Mouse (Mus musculus) cerebellum, adult 11 months (tissue): Measurements from ENCODE around the gene 2700081O15Rik.
A peak's percentile ranks its signal among the peaks of the same experiment; 100 is the strongest.

Source experiments
- DNase-seq: peaks from one replicate; pipeline ENCODE4 v3.0.0; 2022

The 2700081O15Rik gene

GRCm38 (mm10) chr19:7420841-7421601 is 3.6 kb downstream of the 2700081O15Rik start:
- DNase-seq, result peak; percentile 19

GRCm38 (mm10) chr19:7421602-7422591 is 4.5 kb downstream of the 2700081O15Rik start:
- DNase-seq, result peak; percentile 62

- no peak for DNase-seq
Measured at GRCm38 (mm10) chr19:7422656-7423027, 5.2 kb downstream of the 2700081O15Rik start.

DNA sequence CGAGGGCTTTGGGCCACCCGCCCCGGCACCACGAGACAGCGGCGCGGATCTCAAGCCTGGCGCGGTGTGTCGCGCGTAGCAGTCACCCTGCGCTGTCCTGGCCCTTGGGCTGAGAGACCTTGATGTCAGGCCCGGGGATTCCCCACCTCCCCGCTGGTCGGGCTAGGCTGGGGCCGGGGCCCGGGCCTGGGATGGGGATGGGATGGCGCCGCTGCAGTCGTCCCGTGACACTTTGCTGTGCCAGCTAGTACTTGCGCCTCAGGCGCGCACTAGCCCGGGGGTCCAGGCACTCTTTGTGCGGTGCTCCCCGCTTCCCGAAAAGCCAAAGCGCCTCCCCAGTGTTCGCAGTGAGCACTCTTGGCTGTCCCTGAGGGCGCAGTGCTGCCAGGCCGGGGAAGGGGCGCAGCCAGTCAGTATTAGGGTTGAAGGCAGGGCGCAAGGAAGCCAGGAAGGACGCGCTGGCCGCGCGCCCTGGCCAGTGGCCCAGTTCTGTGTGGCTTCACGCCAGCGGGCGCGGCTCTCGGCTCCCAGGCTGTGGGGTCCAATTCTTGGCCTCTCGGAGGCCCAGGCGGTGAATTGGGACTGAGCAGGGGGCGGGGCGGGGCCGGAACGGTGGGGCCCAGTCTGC is 5.7 kb downstream of the 2700081O15Rik start:
- DNase-seq, result peak; percentile 77

DNA sequence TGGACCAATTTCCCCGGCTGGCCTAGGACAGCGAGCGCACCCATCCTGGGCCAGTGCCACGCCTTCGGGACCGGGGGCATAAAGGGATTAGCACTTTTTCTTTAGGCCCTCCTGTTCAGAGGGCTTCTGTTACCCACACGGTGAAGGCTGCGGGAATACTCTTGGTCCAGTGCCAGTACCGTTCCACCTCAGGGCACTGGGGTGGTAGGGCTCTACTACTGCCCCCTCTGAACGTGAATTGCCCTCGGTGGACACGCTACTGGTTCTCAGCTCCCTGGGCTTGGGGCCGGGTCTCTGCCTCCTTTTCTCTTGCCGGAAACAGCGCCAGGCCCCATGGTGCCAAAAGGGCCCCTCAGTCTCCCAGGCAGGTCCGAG is 6.2 kb downstream of the 2700081O15Rik start:
- DNase-seq, result no peak

GRCm38 (mm10) chr19:7424131-7424530 is 6.7 kb downstream of the 2700081O15Rik start:
- no peak for DNase-seq

DNA sequence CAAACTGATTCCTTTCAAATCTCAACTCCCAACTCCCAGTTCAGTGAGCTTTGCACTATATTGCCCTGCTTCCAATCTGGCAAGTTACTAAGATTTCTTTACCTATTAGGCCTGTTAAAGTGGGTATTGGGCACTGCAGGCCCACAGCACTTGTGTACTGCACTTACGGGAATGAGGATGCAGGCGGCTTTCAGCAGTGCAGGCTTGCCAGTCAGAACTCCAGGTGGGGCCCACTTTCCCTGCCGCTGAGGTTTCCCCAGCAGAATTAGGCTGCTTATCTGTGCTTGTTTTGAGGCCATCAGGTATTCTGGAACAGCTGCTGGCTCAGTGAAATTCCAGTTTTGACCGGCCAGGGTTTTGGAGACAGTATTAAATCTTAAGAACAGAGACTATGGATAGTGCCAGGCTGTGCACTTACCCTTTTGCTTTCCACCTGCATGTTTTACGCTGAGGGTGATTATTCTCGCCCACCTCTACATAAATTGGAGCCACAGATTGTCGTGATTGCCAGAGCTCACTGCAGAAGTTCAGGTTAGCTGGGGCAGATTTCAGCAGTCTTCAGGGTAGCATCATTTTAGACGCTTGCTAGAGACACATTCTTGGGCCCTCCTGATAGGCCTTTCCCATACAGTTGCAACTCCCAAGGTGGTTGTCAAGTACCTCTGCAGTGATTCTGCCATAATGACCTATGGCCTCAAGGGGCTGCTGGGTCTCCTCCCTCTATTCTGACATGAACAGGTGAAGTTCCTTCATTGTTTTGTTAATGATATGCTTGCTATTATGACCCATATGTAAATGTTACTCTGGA is 7.4 kb downstream of the 2700081O15Rik start:
- no peak for DNase-seq

DNA sequence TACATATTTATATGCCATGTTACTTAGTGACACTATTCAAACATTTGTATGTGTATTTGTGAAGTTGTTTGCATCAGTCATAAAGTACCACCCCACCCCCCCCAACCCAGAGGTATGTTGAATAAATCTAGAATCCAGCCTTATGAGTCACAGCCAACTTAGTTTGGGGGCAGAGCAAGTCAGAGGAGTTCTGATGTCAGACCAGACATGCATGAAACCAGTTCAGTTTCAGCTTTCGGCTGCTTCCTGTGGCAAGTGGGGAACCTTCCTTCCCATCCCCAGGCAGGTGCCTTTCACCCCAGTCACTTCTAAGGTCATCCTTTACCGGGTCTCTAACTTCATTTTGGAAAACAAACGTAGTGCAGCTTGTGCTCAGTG is 8.0 kb downstream of the 2700081O15Rik start:
- DNase-seq, result no peak

- no peak for DNase-seq
Measured at GRCm38 (mm10) chr19:7434887-7435286, 17.5 kb downstream of the 2700081O15Rik start.

- DNase-seq, result peak; percentile 30
Measured at GRCm38 (mm10) chr19:7436061-7436970, 18.9 kb downstream of the 2700081O15Rik start.

- no peak for DNase-seq
Measured at GRCm38 (mm10) chr19:7438295-7438694, 20.9 kb downstream of the 2700081O15Rik start.

DNA sequence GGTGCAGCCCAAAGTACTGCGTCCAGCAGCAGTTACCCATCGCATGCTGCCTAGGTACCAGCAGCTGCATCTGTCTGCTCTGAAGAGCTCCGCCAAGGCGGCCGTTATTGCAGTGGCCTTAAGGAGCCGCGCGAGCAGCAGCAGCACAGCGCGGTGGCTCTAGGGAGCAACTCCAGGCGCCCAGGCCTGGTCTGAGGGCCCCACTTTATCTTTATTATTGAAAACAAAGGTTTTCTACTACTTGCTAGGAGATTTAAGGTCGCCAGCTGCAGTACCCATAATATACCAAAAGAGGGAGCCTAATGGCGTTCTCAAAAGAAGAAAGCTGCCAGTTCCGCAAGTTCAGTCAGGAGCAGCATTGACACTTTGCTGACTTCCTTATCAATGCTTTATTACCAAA is 24.1 kb downstream of the 2700081O15Rik start:
- DNase-seq, result peak; percentile 48

DNA sequence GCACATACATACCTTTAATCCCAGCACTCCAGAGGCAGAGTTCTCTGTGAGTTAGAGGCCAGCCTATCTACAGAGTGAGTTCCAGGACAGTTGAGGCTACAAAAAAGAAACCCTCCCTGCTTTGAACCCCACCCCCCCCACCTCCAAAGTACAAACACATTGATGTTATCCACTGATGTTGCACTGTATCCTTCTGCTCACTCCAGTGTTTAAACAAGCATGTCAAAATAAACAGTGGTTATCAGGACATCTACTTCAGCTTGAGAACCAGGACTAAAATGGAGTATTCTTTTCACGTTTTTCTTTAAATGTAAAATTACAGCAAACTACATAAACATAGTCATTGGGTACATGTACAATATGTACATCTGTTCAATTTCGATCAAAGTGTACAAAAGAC is 27.7 kb downstream of the 2700081O15Rik start:
- DNase-seq, result no peak

GRCm38 (mm10) chr19:7445596-7445995 is 28.2 kb downstream of the 2700081O15Rik start:
- no peak for DNase-seq

GRCm38 (mm10) chr19:7456803-7457202 is 39.4 kb downstream of the 2700081O15Rik start:
- DNase-seq, result no peak

GRCm38 (mm10) chr19:7458901-7459300 is 41.5 kb downstream of the 2700081O15Rik start:
- no peak for DNase-seq

- DNase-seq, result no peak
Measured at GRCm38 (mm10) chr19:7459370-7459769, 41.9 kb downstream of the 2700081O15Rik start.

- no peak for DNase-seq
Measured at GRCm38 (mm10) chr19:7467915-7468314, 50.5 kb downstream of the 2700081O15Rik start.

GRCm38 (mm10) chr19:7470643-7471042 is 53.2 kb downstream of the 2700081O15Rik start:
- no peak for DNase-seq
